Mouse (Mus musculus) lung, postnatal 0 days (tissue): ENCODE results near the gene Rgs6.

Source experiments
- CTCF ChIP-seq: IDR thresholded peaks from 2 replicates; pipeline ENCODE4 v1.5.1; 2016; ENCODE audit warnings: antibody characterized with exemption, mild to moderate bottlenecking
- EP300 ChIP-seq: IDR thresholded peaks from 2 replicates; pipeline ENCODE4 v1.6.1; 2016; ENCODE audit warnings: antibody characterized with exemption, mild to moderate bottlenecking, control low read depth

DNA sequence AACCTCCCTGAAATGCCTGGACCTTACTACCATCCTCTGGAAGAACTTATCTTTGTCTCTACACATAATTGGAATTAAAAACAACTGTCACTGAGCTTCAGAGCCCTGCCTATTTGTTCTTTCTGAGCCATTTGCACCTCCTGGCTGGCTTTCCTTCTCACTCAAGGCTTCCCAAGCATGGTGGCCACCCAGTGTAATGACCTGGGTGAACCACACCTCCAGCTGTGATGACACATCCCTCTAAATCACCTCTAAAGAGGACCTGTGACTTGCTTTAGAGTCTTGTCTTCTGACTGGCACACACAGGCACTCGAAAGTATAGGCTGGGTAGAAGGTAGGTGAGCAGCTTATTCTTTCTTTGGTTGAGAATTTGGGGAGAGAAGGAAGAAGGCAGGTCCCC lies 509.7 kb downstream of the Rgs6 start:
- no peak for TF ChIP-seq CTCF
- TF ChIP-seq EP300, result no peak
